Mouse (Mus musculus) liver (tissue): ENCODE measurements around the gene Wdr46.
"Not testable (repeated sequence)": the region's sequence is repeated elsewhere in the genome, so short reads cannot be mapped to it uniquely, and the experiment has no call there.

ENCODE experiments used
- DNase-seq: peaks from one replicate; pipeline ENCODE4 v3.0.0-alpha.2; 2020; ENCODE audit warnings: mixed read lengths

Gene Wdr46

GRCm38 (mm10) chr17:33929371-33930279 is 10.8 kb upstream of the Wdr46 start, which contains the start of gene Rgl2:
Gene Rgl2 (plus strand): TSS chr17:33929543.
- peak; percentile 94 for DNase-seq

- peak; percentile 54 for DNase-seq
Measured at GRCm38 (mm10) chr17:33930280-33931158, 9.9 kb upstream of the Wdr46 start.

- DNase-seq: no peak
Measured at GRCm38 (mm10) chr17:33931159-33931866, 9.1 kb upstream of the Wdr46 start.

GRCm38 (mm10) chr17:33931947-33932346 is 8.5 kb upstream of the Wdr46 start:
- DNase-seq: no peak

GRCm38 (mm10) chr17:33932448-33932847 is 8.0 kb upstream of the Wdr46 start:
- no peak for DNase-seq

- DNase-seq: no peak
Measured at GRCm38 (mm10) chr17:33932970-33933369, 7.5 kb upstream of the Wdr46 start.

GRCm38 (mm10) chr17:33935422-33936055 is 4.9 kb upstream of the Wdr46 start:
- no peak for DNase-seq

- DNase-seq: no peak
Measured at GRCm38 (mm10) chr17:33936993-33937392, 3.5 kb upstream of the Wdr46 start.

GRCm38 (mm10) chr17:33938783-33939182 is 1.7 kb upstream of the Wdr46 start:
- no peak for DNase-seq

GRCm38 (mm10) chr17:33940981-33941380 is 521 bp downstream of the Wdr46 start:
- no peak for DNase-seq

- DNase-seq: no peak
Measured at GRCm38 (mm10) chr17:33941381-33941780, 921 bp downstream of the Wdr46 start.

GRCm38 (mm10) chr17:33943454-33943853 is 3.0 kb downstream of the Wdr46 start:
- no peak for DNase-seq

- DNase-seq: no peak
Measured at GRCm38 (mm10) chr17:33947430-33948089, 7.1 kb downstream of the Wdr46 start.

GRCm38 (mm10) chr17:33948090-33948904 is 7.8 kb downstream of the Wdr46 start:
- no peak for DNase-seq

GRCm38 (mm10) chr17:33948905-33949537 is 8.6 kb downstream of the Wdr46 start:
- DNase-seq: no peak

- no peak for DNase-seq
Measured at GRCm38 (mm10) chr17:33950131-33950625, 9.7 kb downstream of the Wdr46 start.

GRCm38 (mm10) chr17:33951021-33951946 is 10.8 kb downstream of the Wdr46 start, which contains the start of gene B3galt4:
Gene B3galt4 (minus strand): TSS chr17:33951488.
- DNase-seq: peak; percentile 87

- not testable (repeated sequence) for DNase-seq
Measured at GRCm38 (mm10) chr17:33952015-33952414, 11.6 kb downstream of the Wdr46 start.

GRCm38 (mm10) chr17:33952879-33953278 is 12.4 kb downstream of the Wdr46 start:
- DNase-seq: no peak
